Mouse (Mus musculus): ENCODE results near the gene Taf8. TPM values are rescaled to one million over a fixed set of nuclear protein-coding genes. Genes with fewer than 3 reads are reported as not detected.

The Taf8 gene
- total and polyA plus RNA-seq, 3 experiments, result 15.2 to 25.7 TPM; not detected in 1

DNA sequence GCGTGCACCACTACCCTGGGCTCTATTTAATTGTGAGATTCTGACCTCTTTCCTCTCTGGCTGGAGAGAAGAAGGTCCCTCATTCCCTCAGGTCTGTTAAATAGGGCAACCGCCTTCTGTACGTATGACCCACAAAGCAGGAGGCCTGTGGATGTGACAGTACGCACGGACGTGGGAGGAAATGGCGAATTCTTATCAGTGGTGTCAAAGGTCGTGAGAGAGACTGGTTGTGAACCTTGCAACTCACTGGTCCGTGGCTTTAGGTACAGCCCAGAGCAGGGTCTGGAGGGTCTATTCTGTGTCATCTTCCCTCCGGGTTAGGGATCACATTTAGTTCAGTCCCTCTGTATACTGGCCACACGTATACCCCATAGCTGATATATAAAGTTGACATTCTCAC lies 56.6 kb downstream of the Taf8 start:
- Histone ChIP-seq H3K4me3 (ENCODE audit: control insufficient read depth in 1 of 2, insufficient read depth in 1 of 2, low read depth in 2 of 2, low read length in 2 of 2) (no peak overlapping the region), H3K27me3 (ENCODE audit: control insufficient read depth in 1 of 2, insufficient read depth in 2 of 2, low read length in 2 of 2) (no peaks in the 10 kb centered on the region; a peak in 1 of 4 replicates), H3K9ac (ENCODE audit: control insufficient read depth, low read depth, low read length, poor library complexity, severe bottlenecking) (no peak overlapping the region), H3K4me1 (ENCODE audit: control insufficient read depth in 1 of 2, insufficient read depth in 2 of 2, low read length in 2 of 2) (no peaks in the 10 kb centered on the region), H3K9me3 (replicated peaks; ENCODE audit: insufficient read depth, low read length) (no peaks in the 10 kb centered on the region), H3K79me2 (ENCODE audit: control insufficient read depth, insufficient read depth, low read length, poor library complexity) (no peaks in the 10 kb centered on the region), H3K36me3 (ENCODE audit: control insufficient read depth in 1 of 2, insufficient read depth in 2 of 2, low read length in 2 of 2) (no peaks in the 10 kb centered on the region), H3K27ac (ENCODE audit: control insufficient read depth, low read depth, low read length) (no peak overlapping the region)
- TF ChIP-seq MXI1 (IDR thresholded peaks at IDR 0.05; ENCODE audit: low read depth, low read length) (no peak), ZMIZ1 (IDR thresholded peaks at IDR 0.05; ENCODE audit: low read depth, low read length) (no peak), TCF12 (IDR thresholded peaks at IDR 0.05; ENCODE audit: low read depth, low read length) (no peak), CHD2 (IDR thresholded peaks at IDR 0.05; ENCODE audit: low read length) (no peak)
- DNase-seq (ENCODE audit: low read depth, low spot score), result no peak

GRCm38 (mm10) chr17:47444113-47444512 lies 58.0 kb downstream of the Taf8 start:
- H3K36me3 ChIP-seq (ENCODE audit: control insufficient read depth in 1 of 2, insufficient read depth in 2 of 2, low read length in 2 of 2), result no peaks in the 10 kb centered on the region
- H3K9ac ChIP-seq (ENCODE audit: control insufficient read depth, low read depth, low read length, poor library complexity, severe bottlenecking), result no peak overlapping the region
- no peaks in the 10 kb centered on the region for H3K9me3 ChIP-seq (replicated peaks; ENCODE audit: insufficient read depth, low read length)
- no peak for DNase-seq (ENCODE audit: low read depth, low spot score)
- H3K79me2 ChIP-seq (ENCODE audit: control insufficient read depth, insufficient read depth, low read length, poor library complexity), result no peaks in the 10 kb centered on the region
- no peaks in the 10 kb centered on the region; a peak in 1 of 4 replicates for H3K27me3 ChIP-seq (ENCODE audit: control insufficient read depth in 1 of 2, insufficient read depth in 2 of 2, low read length in 2 of 2)
- H3K27ac ChIP-seq (ENCODE audit: control insufficient read depth, low read depth, low read length), result no peak overlapping the region
- no peak for TF ChIP-seq RCOR1 (IDR thresholded peaks at IDR 0.05; ENCODE audit: low read depth, low read length)
- TF ChIP-seq KAT2A (conservative IDR thresholded peaks at IDR 0.05; ENCODE audit: low read depth, low read length), result no peak
- TF ChIP-seq BHLHE40 (IDR thresholded peaks at IDR 0.05; ENCODE audit: borderline replicate concordance, low read depth, low read length), result no peak
- TF ChIP-seq ETS1 (IDR thresholded peaks at IDR 0.05; ENCODE audit: low read depth, low read length), result no peak
- no peak for TF ChIP-seq GATA1 (IDR thresholded peaks at IDR 0.05; ENCODE audit: low read depth, low read length)
- TF ChIP-seq NELFE (IDR thresholded peaks at IDR 0.05; ENCODE audit: low read depth, low read length), result no peak
- TF ChIP-seq MAX (IDR thresholded peaks at IDR 0.05; ENCODE audit: low read length), result no peak
- no peak for TF ChIP-seq POLR2A (IDR thresholded peaks at IDR 0.05; ENCODE audit: control insufficient read depth in 1 of 2, insufficient read depth in 1 of 2, low read depth in 1 of 2, low read length in 2 of 2, poor library complexity in 1 of 2)
- no peak for TF ChIP-seq MYC (IDR thresholded peaks at IDR 0.05; ENCODE audit: low read depth, low read length)
- no peak for TF ChIP-seq SMC3 (IDR thresholded peaks at IDR 0.05; ENCODE audit: low read depth, low read length)
- TF ChIP-seq MAZ (IDR thresholded peaks at IDR 0.05; ENCODE audit: low read depth, low read length), result no peak
- no peak for TF ChIP-seq POLR2AphosphoS2 (IDR thresholded peaks at IDR 0.05; ENCODE audit: low read length)
- TF ChIP-seq MXI1 (IDR thresholded peaks at IDR 0.05; ENCODE audit: low read depth, low read length), result no peak
- TF ChIP-seq ZC3H11A (IDR thresholded peaks at IDR 0.05; ENCODE audit: low read depth, low read length), result no peak
- TF ChIP-seq CHD1 (IDR thresholded peaks at IDR 0.05; ENCODE audit: low read depth, low read length), result no peak
- TF ChIP-seq TBP (IDR thresholded peaks at IDR 0.05; ENCODE audit: low read depth, low read length), result no peak
- TF ChIP-seq MAFK (IDR thresholded peaks at IDR 0.05; ENCODE audit: borderline replicate concordance, low read depth, low read length), result no peak
- TF ChIP-seq GABPA (IDR thresholded peaks at IDR 0.05; ENCODE audit: low read depth, low read length), result no peak
- TF ChIP-seq CTCF (IDR thresholded peaks at IDR 0.05 in 2 of 3, conservative IDR thresholded peaks at IDR 0.05 in 1 of 3; ENCODE audit: control insufficient read depth in 1 of 3, insufficient read depth in 1 of 3, low read depth in 2 of 3, low read length in 3 of 3, poor library complexity in 1 of 3, severe bottlenecking in 1 of 3), result no peak
- no peak overlapping the region for H3K4me3 ChIP-seq (ENCODE audit: control insufficient read depth in 1 of 2, insufficient read depth in 1 of 2, low read depth in 2 of 2, low read length in 2 of 2)
- H3K4me1 ChIP-seq (ENCODE audit: control insufficient read depth in 1 of 2, insufficient read depth in 2 of 2, low read length in 2 of 2), result no peaks in the 10 kb centered on the region
